Mouse (Mus musculus) spleen, adult 2 months (tissue): ENCODE measurements around the gene Mlip.

ENCODE experiments used
- CTCF ChIP-seq: fragments of 200-500 bp; IDR thresholded peaks from 2 replicates; pipeline ENCODE4 v1.5.1; 2011; ENCODE audit warnings: mild to moderate bottlenecking, inconsistent platforms; ENCODE audit not compliant: insufficient read depth, insufficient read length, insufficient replicate concordance; ENCODE audit errors: extremely low read depth
- POLR2A ChIP-seq: fragments of 200-500 bp; IDR thresholded peaks from 2 replicates; pipeline ENCODE4 v1.6.1; 2011; ENCODE audit warnings: low read depth, low read length, inconsistent platforms

DNA sequence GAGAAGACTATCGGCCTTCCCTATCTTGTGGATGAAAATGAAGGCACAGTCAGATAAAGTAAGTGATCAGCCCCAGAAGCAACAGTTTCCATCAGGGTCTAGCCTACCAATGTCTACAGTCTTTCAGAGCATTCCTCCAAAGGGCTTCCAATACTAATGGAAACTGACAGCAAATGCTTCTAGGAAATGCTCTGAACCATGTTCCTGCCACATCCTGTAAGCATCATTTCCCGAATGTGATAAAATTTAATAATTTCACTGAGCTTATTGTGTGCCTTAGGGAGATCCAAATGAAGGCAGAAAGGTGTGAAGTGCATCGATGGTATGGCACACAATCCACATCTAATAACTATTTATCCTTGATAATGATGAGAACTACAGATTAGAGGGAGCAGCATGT is 173.3 kb downstream of the Mlip start:
- TF ChIP-seq POLR2A = no peak
- TF ChIP-seq CTCF = no peak
